In genomic region chr3:124623031-124623430, GRCm38 (mm10) we compare ENCODE assay signal across 27 mouse cellular contexts. TPM values are rescaled to one million over a fixed set of nuclear protein-coding genes. Genes with fewer than 3 reads are reported as not detected.
DNase-seq lines count a peak whose midpoint lies in the region; ATAC-seq lines count a peak whose summit lies in the region.
"Had no signal": no experiment of that assay in that cellular context is flagged by ENCODE, and none has a peak within 500 bp of the region (broad histone marks: within the 10 kb centered on the region; RNA-seq: fewer than 3 reads in every experiment).

No protein-coding gene starts in this region.

- H3K9ac ChIP-seq in forebrain, embryonic 14.5 days (ENCODE audit: low read length): no peak overlapping the region
- H3K9ac ChIP-seq in forebrain, embryonic 12.5 days: no peak overlapping the region
- no peak overlapping the region for H3K9ac ChIP-seq in liver, embryonic 11.5 days (ENCODE audit: low read depth, low read length)
- H3K9ac ChIP-seq: embryonic facial prominence, embryonic 13.5 days; embryonic facial prominence, embryonic 15.5 days; forebrain, embryonic 15.5 days had no signal

- ATAC-seq in forebrain, embryonic 14.5 days: no peak
- no peak for ATAC-seq in forebrain, embryonic 12.5 days (ENCODE audit: low FRiP score)
- ATAC-seq in liver, embryonic 11.5 days (replicated peaks; ENCODE audit: low FRiP score): no peak
- ATAC-seq: activated CD4-positive, CD25-positive, alpha-beta regulatory T cell, adult 4 months; forebrain, embryonic 15.5 days; Patski had no signal

- no peaks in the 10 kb centered on the region for H3K9me3 ChIP-seq in forebrain, embryonic 14.5 days (replicated peaks; ENCODE audit: control insufficient read depth, low read length)
- no peaks in the 10 kb centered on the region for H3K9me3 ChIP-seq in forebrain, embryonic 12.5 days
- no peaks in the 10 kb centered on the region for H3K9me3 ChIP-seq in liver, embryonic 11.5 days (ENCODE audit: control insufficient read depth, low read length)
- H3K9me3 ChIP-seq: embryonic facial prominence, embryonic 13.5 days; embryonic facial prominence, embryonic 15.5 days; forebrain, embryonic 10.5 days; forebrain, embryonic 15.5 days had no signal

- H3K27ac ChIP-seq in forebrain, embryonic 14.5 days (ENCODE audit: low read depth, low read length): no peak overlapping the region
- H3K27ac ChIP-seq in forebrain, embryonic 12.5 days: no peak overlapping the region
- no peak overlapping the region for H3K27ac ChIP-seq in liver, embryonic 11.5 days (ENCODE audit: low read depth, low read length)
- H3K27ac ChIP-seq: embryonic facial prominence, embryonic 13.5 days; embryonic facial prominence, embryonic 15.5 days; forebrain, embryonic 10.5 days; forebrain, embryonic 15.5 days had no signal

- H3K4me1 ChIP-seq in forebrain, embryonic 14.5 days (ENCODE audit: control insufficient read depth, insufficient read depth, low read length): no peaks in the 10 kb centered on the region
- no peaks in the 10 kb centered on the region for H3K4me1 ChIP-seq in forebrain, embryonic 12.5 days
- H3K4me1 ChIP-seq in liver, embryonic 11.5 days (replicated peaks; ENCODE audit: control insufficient read depth, insufficient read depth, low read length): no peaks in the 10 kb centered on the region
- H3K4me1 ChIP-seq: embryonic facial prominence, embryonic 13.5 days; embryonic facial prominence, embryonic 15.5 days; forebrain, embryonic 15.5 days had no signal

- H3K36me3 ChIP-seq in forebrain, embryonic 14.5 days (ENCODE audit: control insufficient read depth, insufficient read depth, low read length): no peaks in the 10 kb centered on the region
- H3K36me3 ChIP-seq in forebrain, embryonic 12.5 days (replicated peaks): no peaks in the 10 kb centered on the region
- no peaks in the 10 kb centered on the region for H3K36me3 ChIP-seq in liver, embryonic 11.5 days (ENCODE audit: control insufficient read depth, insufficient read depth, low read length)
- H3K36me3 ChIP-seq: embryonic facial prominence, embryonic 13.5 days; embryonic facial prominence, embryonic 15.5 days; forebrain, embryonic 10.5 days; forebrain, embryonic 15.5 days had no signal

- WGBS in forebrain, embryonic 14.5 days: 2% methylated on average over 3 of the region's 3 CpGs
- 9% methylated on average over 3 of the region's 3 CpGs for WGBS in forebrain, embryonic 12.5 days
- WGBS in liver, embryonic 11.5 days: 76% methylated on average over 3 of the region's 3 CpGs

- H3K4me3 ChIP-seq in forebrain, embryonic 14.5 days (ENCODE audit: low read depth, low read length): no peak overlapping the region
- H3K4me3 ChIP-seq in forebrain, embryonic 12.5 days (replicated peaks): no peak overlapping the region
- H3K4me3 ChIP-seq in liver, embryonic 11.5 days (ENCODE audit: low read depth, low read length): no peak overlapping the region
- H3K4me3 ChIP-seq: embryonic facial prominence, embryonic 13.5 days; embryonic facial prominence, embryonic 15.5 days; erythroblast, embryonic 14.5 days; forebrain, embryonic 10.5 days; forebrain, embryonic 15.5 days had no signal

- no peak overlapping the region for H3K4me2 ChIP-seq in forebrain, embryonic 14.5 days (ENCODE audit: low read length)
- H3K4me2 ChIP-seq in forebrain, embryonic 12.5 days: no peak overlapping the region
- no peak overlapping the region for H3K4me2 ChIP-seq in liver, embryonic 11.5 days
- H3K4me2 ChIP-seq: embryonic facial prominence, embryonic 13.5 days; embryonic facial prominence, embryonic 15.5 days; forebrain, embryonic 15.5 days had no signal

- no peaks in the 10 kb centered on the region for H3K27me3 ChIP-seq in forebrain, embryonic 14.5 days (replicated peaks; ENCODE audit: control insufficient read depth, insufficient read depth, low read length)
- H3K27me3 ChIP-seq in forebrain, embryonic 12.5 days: no peaks in the 10 kb centered on the region
- H3K27me3 ChIP-seq in liver, embryonic 11.5 days (replicated peaks; ENCODE audit: control insufficient read depth, insufficient read depth, low read length): no peaks in the 10 kb centered on the region
- H3K27me3 ChIP-seq: embryonic facial prominence, embryonic 13.5 days; embryonic facial prominence, embryonic 15.5 days; forebrain, embryonic 15.5 days had no signal

- peak; percentile 17 for DNase-seq in embryo, embryonic 10.5 days (ENCODE audit: low spot score)
- DNase-seq in embryo, embryonic 11 days: no peak
- peak; percentile 46 for DNase-seq in forebrain, embryonic 14.5 days (ENCODE audit: low spot score)
- peak; percentile 52 for DNase-seq in Muller cell, postnatal 12 days (ENCODE audit: inconsistent ontology term)
- DNase-seq in retina, embryonic 14.5 days (ENCODE audit: low spot score): peak; percentile 82
- no peak for DNase-seq in liver, embryonic 11.5 days (ENCODE audit: low spot score)
- DNase-seq in yolk sac, embryonic 10.5 days (ENCODE audit: low spot score): no peak
- DNase-seq: adrenal gland, adult 8-10 months; adrenal gland, postnatal 14 days; adrenal gland, postnatal 36 days; cerebellum, adult 11 months; cerebellum, adult 18-20 months; cerebellum, adult 8-10 months; cerebellum, adult 9-11 months; cerebellum, postnatal 14 days; cerebellum, postnatal 36 days had no signal

RNA-seq across cellular contexts. Expression of gene 1700003H04Rik, which starts 42.1 kb away (rescaled TPM):
- not detected in 2 replicates for polyA plus RNA-seq in forebrain, embryonic 14.5 days (2014; fragmentation: Nextera tagmentation; extraction: Ambion mirVana)
- not detected in 2 replicates for polyA plus RNA-seq in forebrain, embryonic 12.5 days (2016; fragmentation: Nextera tagmentation; extraction: Ambion mirVana)
- not detected in 2 replicates for polyA plus RNA-seq in liver, embryonic 11.5 days (2014; fragmentation: Nextera tagmentation; extraction: Ambion mirVana)
- polyA plus RNA-seq: activated CD4-positive, CD25-positive, alpha-beta regulatory T cell, adult 4 months; C2C12; embryonic facial prominence, embryonic 11.5 days; embryonic facial prominence, embryonic 13.5 days; embryonic facial prominence, embryonic 15.5 days; erythroblast, embryonic 14.5 days; forebrain, embryonic 10.5 days; forebrain, embryonic 15.5 days; frontal cortex, adult 2 months; Patski had no signal

Comparison
In these comparisons a context has a peak if more than half of its experiments do, and no peak if none do; other contexts are left out.
1. DNase-seq: peak in embryo, embryonic 10.5 days (single experiment), forebrain, embryonic 14.5 days (single experiment), Muller cell, postnatal 12 days (single experiment) and retina, embryonic 14.5 days (single experiment); none in embryo, embryonic 11 days (single experiment), liver, embryonic 11.5 days (single experiment) and yolk sac, embryonic 10.5 days (single experiment).